Mouse (Mus musculus) spleen, adult 2 months (tissue): ENCODE data around the gene Elmsan1.

ENCODE experiments used
- CTCF ChIP-seq: fragments of 200-500 bp; IDR thresholded peaks from 2 replicates; pipeline ENCODE4 v1.5.1; 2011; ENCODE audit warnings: mild to moderate bottlenecking, inconsistent platforms; ENCODE audit not compliant: insufficient read depth, insufficient read length, insufficient replicate concordance; ENCODE audit errors: extremely low read depth
- POLR2A ChIP-seq: fragments of 200-500 bp; IDR thresholded peaks from 2 replicates; pipeline ENCODE4 v1.6.1; 2011; ENCODE audit warnings: low read depth, low read length, inconsistent platforms

DNA sequence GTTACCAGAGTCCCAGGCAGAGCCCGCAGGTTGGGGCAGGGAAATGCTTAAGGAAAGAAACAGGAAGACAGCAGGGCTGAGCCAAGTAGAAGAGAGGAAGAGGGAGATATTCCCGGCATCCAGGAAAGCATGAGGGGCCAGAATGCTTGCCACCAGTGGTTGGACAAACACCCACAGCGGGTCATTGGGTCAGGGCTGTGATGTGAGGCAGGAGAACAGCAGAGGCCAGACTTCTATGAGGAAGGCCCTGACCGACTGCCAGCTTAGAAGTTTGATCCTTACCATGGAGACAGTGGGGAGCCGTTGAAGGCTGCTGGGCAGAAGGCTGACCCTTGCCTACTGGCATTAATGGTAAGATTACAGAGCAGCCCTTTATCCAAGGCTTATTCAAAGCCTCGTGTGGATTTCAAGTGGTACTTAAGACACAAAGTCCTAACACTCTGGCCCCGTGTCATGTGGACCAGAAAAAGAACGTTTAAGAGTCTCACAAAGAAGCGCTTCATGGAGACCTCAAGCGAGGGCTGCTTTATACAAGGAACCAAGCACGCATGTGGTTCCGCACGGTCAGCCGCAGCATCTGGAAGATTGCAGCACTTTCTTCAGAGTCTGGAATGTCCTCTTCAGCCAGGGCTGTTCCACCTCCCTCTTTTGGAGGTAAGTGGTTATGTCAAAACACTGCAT lies 4.0 kb downstream of the Elmsan1 start:
- TF ChIP-seq CTCF (no peak), POLR2A (no peak)
